Mouse (Mus musculus): Measurements from ENCODE around the gene Cpd. TPM values are rescaled to one million over a fixed set of nuclear protein-coding genes. Genes with fewer than 3 reads are reported as not detected.
A peak's percentile ranks its signal among the peaks of the same experiment; 100 is the strongest.

The Cpd gene
- polyA plus RNA-seq, 1 experiment from 2014 or later = 14.8 TPM

GRCm38 (mm10) chr11:76789252-76789651, 57.6 kb downstream of the Cpd start:
- no peaks in the 10 kb centered on the region for H3K4me1 ChIP-seq (replicated peaks)
- no peak overlapping the region for H3K27ac ChIP-seq
- H3K27me3 ChIP-seq = no peaks in the 10 kb centered on the region
- H3K9ac ChIP-seq (replicated peaks) = no peak overlapping the region
- H3K4me3 ChIP-seq (replicated peaks) = no peak overlapping the region
- H3K36me3 ChIP-seq = peaks cover 66% of the 10 kb centered on the region
- no peak for ATAC-seq (ENCODE audit: insufficient number of reproducible peaks, insufficient read depth, low FRiP score, low TSS enrichment, low read depth)
- no peaks in the 10 kb centered on the region for H3K9me3 ChIP-seq
- H3K4me2 ChIP-seq = no peak overlapping the region
- WGBS = 91% methylated on average over 1 of the region's 1 CpGs

GRCm38 (mm10) chr11:76775533-76775932, 71.3 kb downstream of the Cpd start:
- Histone ChIP-seq H3K36me3 (peaks cover 11% of the 10 kb centered on the region; the same call in 1 of the 2 replicates), H3K27ac (no peak overlapping the region), H3K9me3 (no peaks in the 10 kb centered on the region), H3K4me1 (replicated peaks) (no peaks in the 10 kb centered on the region), H3K27me3 (no peaks in the 10 kb centered on the region), H3K4me2 (no peak overlapping the region), H3K4me3 (replicated peaks) (no peak overlapping the region), H3K9ac (replicated peaks) (no peak overlapping the region)
- ATAC-seq (ENCODE audit: insufficient number of reproducible peaks, insufficient read depth, low FRiP score, low TSS enrichment, low read depth) = no peak
- WGBS = 85% methylated on average over 8 of the region's 8 CpGs

DNA sequence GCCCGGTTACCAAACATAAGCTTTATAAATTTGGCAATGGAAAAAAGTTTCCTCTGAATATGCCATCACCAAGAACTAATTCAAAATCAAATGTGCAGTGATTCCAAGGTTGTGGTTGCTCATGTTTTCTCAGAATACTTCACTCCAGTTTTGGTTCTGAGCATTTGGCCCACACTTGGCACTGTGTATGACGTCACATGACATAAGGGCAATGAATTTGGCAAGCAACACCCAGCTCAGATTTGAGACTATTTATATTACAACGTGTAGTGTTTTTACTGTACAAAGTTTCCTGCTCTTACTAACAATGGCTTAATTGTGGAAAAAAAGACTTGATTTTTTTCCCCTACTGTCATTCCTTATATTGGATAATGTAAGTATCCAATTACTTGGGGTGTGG, 73.0 kb downstream of the Cpd start:
- WGBS = 79% methylated on average over 3 of the region's 3 CpGs
- no peak for ATAC-seq (ENCODE audit: insufficient number of reproducible peaks, insufficient read depth, low FRiP score, low TSS enrichment, low read depth)

DNA sequence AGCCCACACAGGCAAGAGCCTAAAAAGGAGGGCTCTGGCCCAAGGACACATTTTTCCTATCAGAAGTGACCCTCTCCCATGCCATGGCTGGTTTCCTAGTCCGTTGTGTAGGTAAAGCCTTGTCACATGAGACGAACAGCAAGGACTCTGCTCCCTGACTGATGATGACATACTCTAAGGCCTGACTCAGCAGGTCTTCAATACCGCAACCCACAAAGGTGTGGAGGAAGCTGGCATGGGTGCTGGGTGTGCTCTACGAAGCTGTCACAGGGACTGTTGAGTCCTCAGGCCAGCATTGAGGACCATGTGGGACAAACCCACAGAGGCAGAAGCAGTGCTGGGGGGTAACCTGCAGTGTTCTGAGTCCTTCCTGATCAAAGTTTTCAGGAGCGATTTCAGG, 76.3 kb downstream of the Cpd start:
- 86% methylated on average over 5 of the region's 5 CpGs for WGBS
- Histone ChIP-seq H3K9ac (replicated peaks) (no peak overlapping the region), H3K27ac (no peak overlapping the region), H3K4me2 (no peak overlapping the region), H3K4me3 (replicated peaks) (no peak overlapping the region), H3K9me3 (no peaks in the 10 kb centered on the region), H3K27me3 (no peaks in the 10 kb centered on the region), H3K36me3 (no peaks in the 10 kb centered on the region), H3K4me1 (replicated peaks) (no peaks in the 10 kb centered on the region)
- no peak for ATAC-seq (ENCODE audit: insufficient number of reproducible peaks, insufficient read depth, low FRiP score, low TSS enrichment, low read depth)

More for the DNA sequence above, 73.0 kb downstream of the Cpd start:
- Histone ChIP-seq H3K9me3 (no peaks in the 10 kb centered on the region), H3K27ac (no peak overlapping the region), H3K36me3 (no peaks in the 10 kb centered on the region; the same call in 1 of the 2 replicates), H3K4me1 (replicated peaks) (no peaks in the 10 kb centered on the region), H3K9ac (replicated peaks) (no peak overlapping the region), H3K27me3 (no peaks in the 10 kb centered on the region), H3K4me2 (no peak overlapping the region), H3K4me3 (replicated peaks) (no peak overlapping the region)

DNA sequence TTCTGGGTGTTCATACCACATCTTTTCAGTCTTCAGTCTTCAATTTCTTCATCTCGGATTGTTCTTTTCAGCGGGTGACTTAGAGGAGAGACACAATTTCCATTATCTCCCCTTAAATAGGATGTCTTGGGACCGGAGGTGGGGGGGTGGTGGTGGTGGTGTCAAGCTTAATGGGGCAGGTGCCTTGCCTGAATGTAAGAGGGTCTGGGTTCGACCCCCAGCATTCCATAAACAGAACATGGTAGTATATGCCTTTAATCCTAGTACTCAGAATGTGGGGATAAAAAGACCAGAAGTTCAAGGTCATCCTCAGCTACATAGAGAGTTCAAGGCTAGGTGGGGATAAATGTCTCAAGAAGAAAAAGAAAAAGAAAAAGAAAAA, 83.1 kb downstream of the Cpd start:
- Histone ChIP-seq H3K27ac (no peak overlapping the region), H3K36me3 (peaks cover 21% of the 10 kb centered on the region), H3K4me3 (replicated peaks) (peak overlapping the region; percentile 80), H3K27me3 (peaks cover 8% of the 10 kb centered on the region; the same call in 1 of the 2 replicates), H3K4me1 (replicated peaks) (peaks cover 3% of the 10 kb centered on the region; the same call in 1 of the 2 replicates), H3K4me2 (peak overlapping the region; percentile 75), H3K9me3 (no peaks in the 10 kb centered on the region), H3K9ac (replicated peaks) (no peak overlapping the region; the same call in 1 of the 2 replicates)
- WGBS = 17% methylated on average over 4 of the region's 4 CpGs
- no peak for ATAC-seq (ENCODE audit: insufficient number of reproducible peaks, insufficient read depth, low FRiP score, low TSS enrichment, low read depth)

- peaks cover 8% of the 10 kb centered on the region; the same call in 1 of the 2 replicates for H3K27me3 ChIP-seq
- ATAC-seq (ENCODE audit: insufficient number of reproducible peaks, insufficient read depth, low FRiP score, low TSS enrichment, low read depth) = peak; percentile 90
- H3K4me3 ChIP-seq (replicated peaks) = peak within 1 kb of the TSS; percentile 80
- 1% methylated on average over 28 of the region's 28 CpGs for WGBS
- peaks cover 26% of the 10 kb centered on the region for H3K36me3 ChIP-seq
- no peaks in the 10 kb centered on the region for H3K9me3 ChIP-seq
- peaks cover 3% of the 10 kb centered on the region; the same call in 1 of the 2 replicates for H3K4me1 ChIP-seq (replicated peaks)
- peak within 1 kb of the TSS; percentile 91 for H3K9ac ChIP-seq (replicated peaks)
- peak within 1 kb of the TSS; percentile 70; the same call in 1 of the 2 replicates for H3K27ac ChIP-seq
- H3K4me2 ChIP-seq = peak within 1 kb of the TSS; percentile 75
These were observed 83.6 kb downstream of the Cpd start, which contains the start of gene Gosr1 for GRCm38 (mm10) chr11:76763053-76763740. Gosr1 (minus strand) TSS chr11:76763579.

- peaks cover 90% of the 10 kb centered on the region for H3K36me3 ChIP-seq
These were observed 94.5 kb downstream of the Cpd start for GRCm38 (mm10) chr11:76752276-76752675.

DNA sequence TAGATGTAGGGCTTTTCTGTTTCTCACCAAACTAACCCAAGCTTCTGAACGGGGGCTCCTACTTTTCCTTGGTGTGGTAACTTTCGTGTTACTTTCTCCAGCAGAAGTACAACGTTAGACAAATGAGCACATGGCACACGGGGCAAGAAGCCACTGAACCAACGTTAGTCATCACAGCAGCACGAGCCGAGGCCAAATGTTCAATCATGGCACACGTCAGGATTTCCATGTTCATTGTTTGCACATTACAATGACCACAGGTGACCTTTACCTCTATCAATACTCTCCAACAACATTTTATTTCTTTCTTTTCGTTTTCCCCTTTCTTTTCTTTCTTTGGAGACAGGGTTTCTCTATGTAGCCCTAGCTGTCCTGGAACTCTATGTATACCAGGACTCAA, 98.0 kb downstream of the Cpd start:
- no peaks in the 10 kb centered on the region for H3K4me1 ChIP-seq (replicated peaks)
- no peak overlapping the region for H3K9ac ChIP-seq (replicated peaks)
- H3K9me3 ChIP-seq = no peaks in the 10 kb centered on the region
- H3K4me2 ChIP-seq = no peak overlapping the region
- no peak overlapping the region for H3K4me3 ChIP-seq (replicated peaks)
- H3K27ac ChIP-seq = no peak overlapping the region
- H3K36me3 ChIP-seq = peaks cover 91% of the 10 kb centered on the region
- no peaks in the 10 kb centered on the region for H3K27me3 ChIP-seq
- no peak for ATAC-seq (ENCODE audit: insufficient number of reproducible peaks, insufficient read depth, low FRiP score, low TSS enrichment, low read depth)
- WGBS = 94% methylated on average over 9 of the region's 9 CpGs

More at GRCm38 (mm10) chr11:76752276-76752675, 94.5 kb downstream of the Cpd start:
- no peak overlapping the region for H3K4me3 ChIP-seq (replicated peaks)
- H3K4me1 ChIP-seq (replicated peaks) = no peaks in the 10 kb centered on the region
- no peak overlapping the region for H3K4me2 ChIP-seq
- H3K27me3 ChIP-seq = no peaks in the 10 kb centered on the region
- no peak overlapping the region for H3K9ac ChIP-seq (replicated peaks)
- H3K27ac ChIP-seq = no peak overlapping the region
- no peak for ATAC-seq (ENCODE audit: insufficient number of reproducible peaks, insufficient read depth, low FRiP score, low TSS enrichment, low read depth)
- WGBS = 91% methylated on average over 3 of the region's 3 CpGs
- H3K9me3 ChIP-seq = no peaks in the 10 kb centered on the region

DNA sequence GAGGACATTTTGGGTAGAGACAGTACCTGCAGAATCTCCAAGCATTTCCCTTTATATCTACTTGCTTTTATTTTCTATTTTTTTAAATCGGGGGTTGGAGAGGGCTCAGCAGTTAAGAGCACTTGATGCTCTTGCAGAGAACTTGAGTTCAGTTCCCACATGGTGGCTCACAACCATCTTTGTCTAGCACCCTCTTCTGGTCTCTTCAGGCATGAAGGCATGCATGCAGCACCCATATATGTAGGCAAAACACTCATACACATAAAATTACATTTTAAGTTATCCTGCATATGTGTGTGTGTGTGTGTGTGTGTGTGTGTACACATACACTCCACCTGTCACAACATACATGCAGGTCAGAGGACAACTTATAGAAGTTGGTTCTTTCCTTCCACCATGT, 100.9 kb downstream of the Cpd start:
- Histone ChIP-seq H3K9me3 (no peaks in the 10 kb centered on the region), H3K4me3 (replicated peaks) (no peak overlapping the region), H3K27me3 (no peaks in the 10 kb centered on the region), H3K36me3 (peaks cover 89% of the 10 kb centered on the region), H3K9ac (replicated peaks) (no peak overlapping the region), H3K4me2 (no peak overlapping the region), H3K27ac (no peak overlapping the region), H3K4me1 (replicated peaks) (no peaks in the 10 kb centered on the region)
- ATAC-seq (ENCODE audit: insufficient number of reproducible peaks, insufficient read depth, low FRiP score, low TSS enrichment, low read depth) = no peak
- WGBS = 88% methylated on average over 1 of the region's 1 CpGs

- H3K9ac ChIP-seq (replicated peaks) = no peak overlapping the region
- H3K4me3 ChIP-seq (replicated peaks) = no peak overlapping the region
- peaks cover 78% of the 10 kb centered on the region for H3K36me3 ChIP-seq
- WGBS = 77% methylated on average over 7 of the region's 7 CpGs
- no peaks in the 10 kb centered on the region for H3K9me3 ChIP-seq
- no peaks in the 10 kb centered on the region for H3K27me3 ChIP-seq
- ATAC-seq (ENCODE audit: insufficient number of reproducible peaks, insufficient read depth, low FRiP score, low TSS enrichment, low read depth) = no peak
- H3K4me1 ChIP-seq (replicated peaks) = no peaks in the 10 kb centered on the region
- H3K4me2 ChIP-seq = no peak overlapping the region
- no peak overlapping the region for H3K27ac ChIP-seq
These were observed 102.3 kb downstream of the Cpd start for GRCm38 (mm10) chr11:76744550-76744949.

DNA sequence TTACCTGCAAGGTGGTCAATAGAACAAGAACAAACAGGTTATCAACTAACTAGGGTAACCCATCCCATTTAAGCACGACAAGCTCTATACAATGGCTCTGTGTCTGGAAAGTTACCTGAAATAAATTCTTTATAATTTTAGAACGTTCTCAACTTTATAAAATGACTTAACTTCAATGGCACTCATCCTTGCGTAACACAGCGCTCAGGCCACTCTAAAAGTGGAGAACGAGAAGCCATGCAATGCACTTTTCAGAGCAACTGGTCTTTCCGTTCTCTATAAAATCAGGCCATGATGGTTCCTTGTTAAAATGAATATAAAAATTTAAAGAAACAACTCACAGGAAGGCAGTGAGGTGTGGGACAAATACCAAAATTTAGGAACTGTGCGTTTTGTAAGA, 104.3 kb downstream of the Cpd start:
- H3K27me3 ChIP-seq = no peaks in the 10 kb centered on the region
- no peak for ATAC-seq (ENCODE audit: insufficient number of reproducible peaks, insufficient read depth, low FRiP score, low TSS enrichment, low read depth)
- no peak overlapping the region for H3K27ac ChIP-seq
- H3K4me3 ChIP-seq (replicated peaks) = no peak overlapping the region
- WGBS = 93% methylated on average over 7 of the region's 7 CpGs
- H3K36me3 ChIP-seq = peaks cover 65% of the 10 kb centered on the region
- no peak overlapping the region for H3K4me2 ChIP-seq
- no peak overlapping the region for H3K9ac ChIP-seq (replicated peaks)
- no peaks in the 10 kb centered on the region for H3K9me3 ChIP-seq
- no peaks in the 10 kb centered on the region for H3K4me1 ChIP-seq (replicated peaks)

DNA sequence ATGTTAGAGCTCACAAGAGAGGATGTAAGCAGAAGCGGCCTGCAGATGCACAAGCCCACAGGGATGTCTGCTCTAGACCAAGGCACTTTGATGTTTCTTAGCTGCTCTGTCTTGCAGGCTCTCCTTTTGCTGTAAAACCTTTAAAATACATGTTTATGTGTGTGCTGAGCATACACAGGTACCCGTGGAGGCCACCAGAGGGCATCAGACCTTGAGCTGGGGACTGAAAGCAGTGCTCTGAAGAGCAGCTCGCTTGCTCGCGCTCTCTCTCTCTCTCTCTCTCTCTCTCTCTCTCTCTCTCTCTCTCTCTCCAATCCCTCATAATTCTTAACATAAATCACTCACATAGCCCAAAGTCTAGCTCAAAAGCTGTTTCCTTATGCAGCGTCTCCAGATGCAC, 107.7 kb downstream of the Cpd start:
- WGBS = 77% methylated on average over 6 of the region's 6 CpGs
- Histone ChIP-seq H3K27ac (no peak overlapping the region), H3K9ac (replicated peaks) (no peak overlapping the region), H3K36me3 (peaks cover 67% of the 10 kb centered on the region), H3K4me1 (replicated peaks) (no peaks in the 10 kb centered on the region), H3K4me3 (replicated peaks) (no peak overlapping the region), H3K4me2 (no peak overlapping the region), H3K27me3 (no peaks in the 10 kb centered on the region), H3K9me3 (no peaks in the 10 kb centered on the region)
- no peak for ATAC-seq (ENCODE audit: insufficient number of reproducible peaks, insufficient read depth, low FRiP score, low TSS enrichment, low read depth)
